Mouse (Mus musculus) CH12.LX (cell line): ENCODE data around the gene Iqcc.

Experiments
- EP300 ChIP-seq: IDR thresholded peaks from 2 replicates; pipeline ENCODE4 v1.6.1; 2011; ENCODE audit warnings: low read length, improper control_type of control experiment
- ETS1 ChIP-seq: conservative IDR thresholded peaks from 2 replicates; pipeline ENCODE4 v1.6.1; 2012; ENCODE audit warnings: low read depth, mild to moderate bottlenecking, inconsistent platforms, low read length, improper control_type of control experiment, moderate library complexity
- HCFC1 ChIP-seq: IDR thresholded peaks from 2 replicates; pipeline ENCODE4 v1.6.1; 2012; ENCODE audit warnings: low read depth, mild to moderate bottlenecking, inconsistent platforms, low read length, improper control_type of control experiment
- IRF4 ChIP-seq: IDR thresholded peaks from 2 replicates; pipeline ENCODE4 v1.6.1; 2014; ENCODE audit warnings: low read depth, mild to moderate bottlenecking, inconsistent platforms, low read length, improper control_type of control experiment
- KAT2A ChIP-seq: IDR thresholded peaks from 2 replicates; pipeline ENCODE4 v1.6.1; 2012; ENCODE audit warnings: low read length, improper control_type of control experiment, inconsistent platforms; ENCODE audit not compliant: insufficient replicate concordance
- MAFK ChIP-seq: IDR thresholded peaks from 2 replicates; pipeline ENCODE4 v1.6.1; 2011; ENCODE audit warnings: low read length, improper control_type of control experiment; ENCODE audit not compliant: insufficient replicate concordance
- MXI1 ChIP-seq: IDR thresholded peaks from 2 replicates; pipeline ENCODE4 v1.6.1; 2011; ENCODE audit warnings: mild to moderate bottlenecking, low read depth, low read length, improper control_type of control experiment
- POLR2A ChIP-seq: IDR thresholded peaks from 2 replicates; pipeline ENCODE4 v1.6.1; 2011; ENCODE audit warnings: low read depth, mild to moderate bottlenecking, improper control_type of control experiment, low read length
- ZC3H11A ChIP-seq: IDR thresholded peaks from 2 replicates; pipeline ENCODE4 v1.6.1; 2012; ENCODE audit warnings: low read depth, mild to moderate bottlenecking, inconsistent platforms, low read length, improper control_type of control experiment

GRCm38 (mm10) chr4:129661584-129661983 lies 42.7 kb upstream of the Iqcc start:
- TF ChIP-seq IRF4 (no peak), POLR2A (no peak), MXI1 (no peak), MAFK (no peak), ZC3H11A (no peak), ETS1 (no peak), HCFC1 (no peak), KAT2A (no peak), EP300 (no peak)
